Mouse (Mus musculus): ENCODE data around the gene Smarcc2.
A peak's percentile ranks its signal among the peaks of the same experiment; 100 is the strongest.
"Not testable (repeated sequence)": the region's sequence is repeated elsewhere in the genome, so short reads cannot be mapped to it uniquely, and the experiment has no call there.

Gene Smarcc2

DNA sequence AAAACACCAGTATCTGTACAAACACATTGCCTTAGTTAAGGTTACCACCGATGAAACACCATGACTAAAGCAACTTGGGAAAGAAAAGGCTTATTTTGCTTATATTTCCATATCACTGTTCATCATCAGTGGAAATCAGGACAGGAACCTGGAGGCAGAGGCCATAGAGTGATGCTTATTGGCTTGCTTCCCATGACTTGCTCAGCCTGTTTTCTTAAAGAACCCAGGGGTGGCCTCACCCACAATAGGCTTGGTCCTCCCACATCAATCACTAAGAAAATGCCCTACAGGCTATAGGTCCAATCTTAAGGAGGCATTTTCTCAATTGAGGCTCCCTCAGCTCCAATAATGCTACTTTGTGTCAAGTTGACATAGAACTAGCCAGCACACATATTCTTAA is 16.3 kb upstream of the Smarcc2 start:
- no peak for DNase-seq (ENCODE audit: low spot score)

DNA sequence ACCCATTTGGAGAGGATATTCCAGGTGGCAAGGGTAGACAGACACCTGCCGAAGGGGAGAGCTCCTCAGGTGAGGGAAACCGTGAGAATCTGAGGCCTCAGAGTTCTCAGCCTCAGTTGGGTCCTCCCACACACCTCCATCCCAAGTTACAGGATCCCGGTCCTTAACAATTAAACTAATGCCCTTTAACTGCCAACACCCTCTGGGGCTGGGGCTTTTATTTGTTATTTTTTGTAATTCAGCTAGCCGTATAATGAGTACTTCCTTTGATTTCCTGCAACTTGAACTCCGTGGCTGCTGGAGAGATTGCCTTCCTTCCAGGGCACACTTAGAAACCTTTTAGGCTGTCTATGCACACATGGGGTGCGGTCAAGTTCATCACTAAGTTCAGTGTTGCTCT is 14.7 kb upstream of the Smarcc2 start:
- DNase-seq (ENCODE audit: low spot score), result no peak

DNA sequence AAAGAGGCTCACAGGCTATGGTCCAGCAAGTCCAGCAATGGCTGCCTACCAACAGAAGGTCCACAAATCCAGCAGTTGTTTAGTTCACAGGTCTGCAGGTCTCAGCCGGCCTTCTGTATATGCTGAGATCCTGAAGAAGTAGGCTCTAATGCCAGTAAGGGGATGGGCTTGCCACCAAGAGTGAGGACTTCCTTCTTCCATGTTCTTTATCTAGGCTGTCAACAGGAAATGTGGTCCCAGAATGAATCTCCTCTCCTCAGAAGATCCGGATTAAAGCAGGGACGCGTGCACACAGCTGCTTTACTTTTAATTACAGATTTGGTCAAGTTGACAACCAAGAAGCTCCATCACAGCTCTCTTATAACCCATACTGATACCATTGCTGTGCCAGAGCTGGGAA is 13.6 kb upstream of the Smarcc2 start:
- no peak for DNase-seq (ENCODE audit: low spot score)

DNA sequence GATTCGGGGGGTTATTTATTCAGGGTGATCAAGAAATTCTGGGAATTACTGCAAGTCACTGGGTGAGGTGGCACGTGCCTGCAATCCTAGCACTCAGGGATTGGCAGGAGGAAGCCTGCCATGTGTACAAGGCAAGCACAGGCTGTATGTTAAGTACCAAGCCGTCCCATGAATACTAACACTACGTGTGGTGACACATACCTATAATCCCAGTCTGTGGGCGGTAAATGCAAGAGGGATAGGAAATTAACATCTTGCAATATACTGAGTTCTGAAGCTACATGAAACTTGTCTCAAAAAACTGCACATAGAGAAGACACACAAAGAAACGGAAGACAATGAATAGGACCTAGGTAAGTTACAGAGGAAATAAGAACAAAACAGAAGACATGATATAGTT is 8.0 kb upstream of the Smarcc2 start:
- no peak for DNase-seq (ENCODE audit: low spot score)

DNA sequence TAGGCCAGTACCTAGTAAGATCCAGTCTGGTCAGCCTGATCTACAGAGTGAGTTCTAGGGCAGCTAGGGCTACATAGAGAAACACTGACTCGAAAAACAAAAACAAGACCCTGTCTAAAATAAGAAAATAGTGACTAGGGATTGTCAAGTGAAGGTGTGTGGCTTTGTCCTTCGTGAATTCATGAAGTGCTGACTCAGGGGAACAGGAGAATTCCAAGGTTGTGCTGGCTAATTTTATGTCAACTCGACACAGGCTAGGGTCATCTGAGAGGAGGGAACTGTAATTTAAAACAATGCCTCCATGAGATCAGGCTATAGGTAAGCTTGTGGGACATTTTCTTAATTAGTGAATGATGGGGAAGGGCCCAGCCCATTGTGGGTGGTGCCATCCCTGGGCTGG is 4.6 kb upstream of the Smarcc2 start:
- DNase-seq (ENCODE audit: low spot score), result no peak

DNA sequence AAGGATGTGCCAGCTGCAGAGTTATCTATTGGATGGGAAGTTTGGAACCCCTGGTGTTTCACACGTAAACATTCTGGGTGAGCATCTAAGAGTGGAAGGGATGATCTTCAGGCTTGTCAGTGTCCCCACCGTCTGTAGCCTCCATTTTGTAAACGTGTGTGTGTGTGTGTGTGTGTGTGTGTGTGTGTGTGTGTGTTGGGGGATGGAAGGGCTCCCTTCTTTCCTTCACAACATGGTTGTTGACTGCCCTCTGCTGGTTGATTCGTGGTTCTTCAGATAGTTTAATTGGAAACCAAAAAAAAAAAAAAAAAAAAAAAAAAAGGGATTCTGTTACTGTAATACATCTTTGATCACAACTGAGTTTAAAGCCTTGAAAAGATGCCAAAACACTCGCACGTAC is 3.8 kb upstream of the Smarcc2 start:
- DNase-seq (ENCODE audit: low spot score), result peak; percentile 65

DNA sequence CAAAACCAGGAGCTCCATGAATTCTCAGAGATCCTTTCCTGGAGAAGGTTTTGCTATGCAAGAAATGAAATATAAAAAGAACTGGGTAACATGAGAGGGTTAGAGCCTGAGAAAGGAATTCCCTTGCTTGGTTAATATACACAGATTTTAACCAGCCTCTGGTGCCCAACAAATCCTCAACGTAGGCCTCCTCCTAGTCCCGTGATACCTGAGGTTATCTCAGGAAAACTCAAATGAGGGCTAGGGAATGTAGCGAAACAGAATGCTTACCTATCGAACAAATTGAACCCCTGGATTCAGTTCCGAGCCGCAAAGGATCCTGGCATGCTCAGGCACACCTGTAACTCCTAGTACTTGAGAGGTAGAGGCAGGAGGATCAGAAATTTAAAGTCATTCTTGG is 1.4 kb upstream of the Smarcc2 start:
- DNase-seq (ENCODE audit: low spot score), result no peak

DNA sequence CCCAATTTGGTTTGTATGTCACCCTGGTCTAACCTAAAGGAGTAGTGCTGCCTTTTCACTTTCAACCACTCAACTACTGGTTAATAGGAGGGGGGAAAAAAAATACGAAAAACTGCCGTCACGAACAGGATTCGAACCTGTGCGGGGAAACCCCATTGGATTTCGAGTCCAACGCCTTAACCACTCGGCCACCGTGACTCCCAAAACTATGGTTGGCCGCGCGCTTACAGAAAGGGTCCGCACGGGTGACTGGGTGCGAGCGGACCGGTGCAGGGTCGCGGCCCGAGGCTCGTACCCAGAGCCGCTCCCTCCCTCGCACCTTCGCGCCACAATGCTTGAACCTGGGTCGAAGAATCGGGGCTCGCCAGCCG is 715 bp upstream of the Smarcc2 start:
- peak; percentile 93 for DNase-seq (ENCODE audit: low spot score)

DNA sequence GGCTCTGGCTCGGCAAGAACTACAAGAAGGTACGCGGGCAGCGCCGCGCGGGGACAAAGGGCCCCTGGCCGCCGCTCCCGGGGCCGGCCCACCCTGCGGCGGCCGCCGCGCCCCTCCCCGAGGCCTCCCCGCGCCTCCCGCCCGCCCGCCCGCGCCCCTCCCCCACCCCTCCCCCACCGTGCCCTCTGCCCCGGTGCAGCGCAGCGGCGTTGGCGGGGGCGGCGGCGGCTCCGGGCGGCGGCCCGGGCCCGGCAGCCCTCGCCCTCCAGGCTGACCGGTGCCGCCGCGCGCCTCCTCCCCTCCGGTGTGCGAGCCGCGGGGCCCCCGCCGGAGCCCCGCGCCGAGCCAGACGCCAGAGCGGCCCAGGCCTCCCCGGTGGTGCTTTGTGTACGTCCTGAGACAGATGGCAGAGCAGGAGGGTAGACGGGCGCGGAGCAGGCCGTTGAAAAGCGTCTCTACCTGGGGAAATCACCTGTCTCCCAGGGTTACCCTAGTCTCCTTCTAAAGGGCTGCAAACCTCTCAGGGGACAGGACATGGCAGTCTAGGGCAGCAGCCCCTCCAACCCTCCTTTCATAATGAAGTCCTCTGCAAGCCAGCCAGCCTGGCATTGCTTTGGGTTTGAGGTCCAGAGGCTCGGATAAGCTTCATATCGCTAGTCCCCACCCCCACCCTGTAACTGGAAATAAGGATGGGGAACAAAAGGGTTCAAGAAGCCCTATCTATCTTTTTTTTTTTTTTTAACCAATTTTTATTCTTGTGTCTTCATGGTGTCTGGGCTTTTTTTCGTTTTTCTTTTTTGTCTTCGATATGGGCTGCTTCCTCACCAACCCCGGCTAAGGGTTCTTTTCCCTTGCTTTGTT is 591 bp downstream of the Smarcc2 start:
- DNase-seq (ENCODE audit: low spot score), result peak; percentile 64

DNA sequence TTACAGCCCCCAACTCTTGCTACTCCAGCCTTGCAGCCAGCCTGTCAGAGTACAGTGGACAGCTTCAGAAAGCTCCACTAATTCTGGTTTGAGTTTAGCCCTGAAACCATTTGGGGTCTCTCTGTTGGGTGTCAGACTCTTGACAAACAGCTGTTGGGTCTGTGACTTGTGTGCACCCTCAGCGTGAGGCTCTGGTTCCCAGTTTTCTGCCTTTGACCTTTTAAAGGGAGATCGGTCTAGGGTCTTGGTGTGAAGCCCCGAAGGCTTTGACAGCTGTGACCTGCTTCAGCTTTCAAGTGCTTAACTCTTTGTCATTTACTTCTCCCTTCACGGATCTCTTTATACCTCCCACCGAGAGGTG is 1.2 kb downstream of the Smarcc2 start:
- DNase-seq (ENCODE audit: low spot score), result no peak

DNA sequence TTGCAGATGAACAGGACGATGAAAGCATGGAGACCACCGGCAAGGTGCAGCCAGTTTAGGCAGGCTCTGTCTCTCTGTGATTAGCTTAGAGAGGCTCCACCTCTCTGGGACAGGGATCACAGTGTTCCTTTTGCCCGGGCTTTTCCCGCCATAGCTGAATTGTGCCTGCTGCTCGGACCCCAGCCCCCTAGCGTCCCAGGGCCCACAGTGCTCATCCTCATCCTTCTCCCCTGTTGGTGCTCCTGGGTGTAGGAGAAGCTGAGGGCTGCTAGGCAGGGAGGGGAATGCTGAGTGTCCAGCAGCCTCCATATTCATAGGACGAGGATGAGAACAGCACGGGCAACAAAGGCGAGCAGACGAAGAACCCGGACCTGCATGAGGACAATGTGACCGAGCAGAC is 15.3 kb downstream of the Smarcc2 start:
- no peak for DNase-seq (ENCODE audit: low spot score)

DNA sequence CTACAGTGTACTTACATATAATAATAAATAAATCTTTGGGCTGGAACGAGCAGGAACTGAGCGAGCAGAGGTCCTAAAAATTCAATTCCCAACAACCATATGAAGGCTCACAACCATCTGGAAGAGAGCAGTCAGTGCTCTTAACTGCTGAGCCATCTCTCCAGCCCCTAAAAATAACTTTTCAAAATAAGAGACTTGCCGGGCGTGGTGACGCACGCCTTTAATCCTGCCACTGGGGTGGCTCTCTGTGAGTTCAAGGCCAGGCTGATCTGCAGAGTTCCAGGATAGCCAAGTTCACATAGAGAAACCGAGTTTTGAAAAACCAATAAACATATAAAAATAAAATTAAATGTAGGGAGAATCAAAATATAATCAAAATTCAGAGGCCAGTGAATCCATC is 27.3 kb downstream of the Smarcc2 start:
- no peak for DNase-seq (ENCODE audit: low spot score)

DNA sequence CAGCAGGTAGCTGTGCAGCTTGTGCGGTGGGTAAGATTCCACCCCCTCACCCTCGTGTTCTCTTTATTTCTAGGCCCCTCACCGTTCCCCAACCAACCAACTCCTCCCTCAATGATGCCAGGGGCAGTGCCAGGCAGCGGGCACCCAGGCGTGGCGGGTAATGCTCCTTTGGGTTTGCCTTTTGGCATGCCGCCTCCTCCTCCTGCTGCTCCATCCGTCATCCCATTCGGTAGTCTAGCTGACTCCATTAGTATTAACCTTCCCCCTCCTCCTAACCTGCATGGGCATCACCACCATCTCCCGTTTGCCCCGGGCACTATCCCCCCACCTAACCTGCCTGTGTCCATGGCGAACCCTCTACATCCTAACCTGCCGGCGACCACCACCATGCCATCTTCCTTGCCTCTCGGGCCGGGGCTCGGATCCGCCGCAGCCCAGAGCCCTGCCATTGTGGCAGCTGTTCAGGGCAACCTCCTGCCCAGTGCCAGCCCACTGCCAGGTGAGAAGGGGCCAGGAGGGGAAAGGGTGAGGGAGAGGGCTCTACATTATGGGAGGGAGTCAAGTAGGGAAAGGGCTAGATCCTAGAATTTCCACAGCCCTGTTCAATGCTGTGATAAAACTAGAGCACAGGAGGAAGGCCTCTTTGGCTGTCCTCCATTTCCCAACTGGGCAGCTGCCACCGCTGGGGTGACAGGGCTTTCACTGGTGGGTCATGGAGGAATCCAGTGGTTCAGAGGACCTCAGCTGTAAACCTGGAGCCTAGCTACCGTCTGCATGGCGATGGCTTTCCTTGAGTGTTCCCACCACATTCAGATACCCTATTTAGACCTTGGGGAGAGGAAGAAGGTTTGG is 29.0 kb downstream of the Smarcc2 start:
- no peak for DNase-seq (ENCODE audit: low spot score)

DNA sequence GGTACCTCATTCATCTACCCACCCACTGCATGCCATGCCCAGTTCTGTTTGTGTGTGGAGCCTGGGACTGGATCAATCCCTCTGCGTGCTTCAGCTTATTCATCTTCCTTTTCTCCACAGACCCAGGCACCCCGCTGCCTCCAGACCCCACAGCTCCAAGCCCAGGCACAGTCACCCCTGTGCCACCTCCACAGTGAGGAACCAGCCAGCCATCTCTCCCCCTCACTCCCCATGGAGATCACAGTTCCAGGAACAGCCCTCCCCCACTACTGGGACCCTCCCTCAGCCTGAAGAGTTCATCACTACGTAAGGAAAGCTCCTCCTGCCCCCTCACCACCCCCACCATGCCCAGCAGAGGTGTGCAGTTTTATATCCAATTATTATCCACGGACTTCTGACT is 29.7 kb downstream of the Smarcc2 start:
- no peak for DNase-seq (ENCODE audit: low spot score)

DNA sequence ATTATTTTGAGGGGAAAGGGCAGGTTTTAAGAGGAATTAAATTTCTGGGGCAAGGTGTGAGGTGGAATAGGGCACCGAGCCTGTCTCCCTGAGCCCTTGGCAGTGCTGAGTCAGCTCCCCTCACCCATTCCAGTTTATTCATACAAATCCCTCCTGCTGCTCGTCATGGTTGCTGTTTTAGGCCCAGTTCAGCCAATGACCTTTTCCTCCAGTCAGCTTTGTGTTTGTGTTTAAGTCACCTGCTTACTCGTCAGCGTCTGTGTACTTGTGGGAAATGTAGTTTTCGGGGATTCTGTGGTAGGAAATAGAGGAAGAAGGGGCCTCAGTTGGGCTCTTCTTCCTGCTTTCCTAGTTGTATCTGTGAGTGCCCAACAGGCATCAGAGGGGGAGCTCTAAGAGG is 30.3 kb downstream of the Smarcc2 start:
- DNase-seq (ENCODE audit: low spot score), result peak; percentile 31

DNA sequence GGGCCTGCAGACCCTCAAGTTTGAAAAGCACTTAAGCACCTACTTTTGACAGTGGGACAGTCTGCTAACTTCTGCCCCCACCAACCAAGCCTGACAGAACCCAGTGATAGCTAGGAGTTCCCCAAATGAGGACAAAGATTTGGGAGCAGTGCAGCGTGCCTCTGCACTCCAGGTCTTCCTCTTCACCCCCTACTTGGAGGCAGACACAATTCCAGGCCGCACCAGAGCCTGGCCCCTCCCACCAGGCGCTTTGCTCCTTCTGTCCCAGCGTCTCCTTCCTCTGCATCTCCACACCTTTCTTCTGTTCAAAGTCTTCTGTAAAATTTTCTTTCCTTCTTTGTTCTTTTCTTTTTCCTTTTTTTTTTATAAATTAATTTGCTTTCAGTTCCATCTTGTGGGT is 30.7 kb downstream of the Smarcc2 start:
- no peak for DNase-seq (ENCODE audit: low spot score)

DNA sequence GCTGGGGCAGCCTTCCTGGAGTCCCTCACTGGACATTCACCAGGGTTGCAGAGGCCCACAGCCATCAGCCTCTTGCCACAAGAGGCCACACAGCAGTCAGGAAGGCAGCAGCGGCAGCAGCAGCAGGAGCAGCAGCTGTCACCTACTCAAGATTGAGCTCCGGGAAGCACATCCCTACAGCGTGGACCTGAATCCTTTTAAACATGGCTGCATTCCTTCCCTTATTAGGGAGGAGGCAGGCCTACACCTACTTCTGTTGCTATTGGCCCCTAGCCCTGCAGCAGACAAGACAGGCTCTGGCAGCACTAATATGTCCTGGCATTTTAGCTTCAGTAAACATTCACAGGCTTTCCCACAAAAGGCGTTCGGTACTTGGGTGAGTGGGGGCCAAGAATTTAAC is 31.2 kb downstream of the Smarcc2 start:
- DNase-seq (ENCODE audit: low spot score), result peak; percentile 51

DNA sequence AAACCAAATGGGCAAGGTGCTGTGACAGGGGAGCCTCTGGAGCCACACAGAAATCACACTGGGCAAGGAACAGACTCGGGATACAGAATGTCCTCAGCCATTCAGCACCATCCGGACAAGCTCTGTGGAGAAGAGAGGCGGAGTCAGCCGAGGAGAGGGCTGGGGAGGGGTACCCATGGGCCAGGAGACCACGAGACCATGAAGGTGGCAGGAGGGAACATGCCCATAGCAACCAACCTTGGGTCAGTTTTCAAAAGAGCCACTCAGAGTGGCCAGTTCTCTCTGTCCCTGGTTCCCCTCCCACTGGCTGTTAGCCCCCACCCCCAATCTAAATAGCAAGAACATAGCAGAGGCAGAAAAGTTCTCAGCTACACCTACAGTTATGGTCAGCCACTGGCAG is 31.9 kb downstream of the Smarcc2 start:
- no peak for DNase-seq (ENCODE audit: low spot score)

DNA sequence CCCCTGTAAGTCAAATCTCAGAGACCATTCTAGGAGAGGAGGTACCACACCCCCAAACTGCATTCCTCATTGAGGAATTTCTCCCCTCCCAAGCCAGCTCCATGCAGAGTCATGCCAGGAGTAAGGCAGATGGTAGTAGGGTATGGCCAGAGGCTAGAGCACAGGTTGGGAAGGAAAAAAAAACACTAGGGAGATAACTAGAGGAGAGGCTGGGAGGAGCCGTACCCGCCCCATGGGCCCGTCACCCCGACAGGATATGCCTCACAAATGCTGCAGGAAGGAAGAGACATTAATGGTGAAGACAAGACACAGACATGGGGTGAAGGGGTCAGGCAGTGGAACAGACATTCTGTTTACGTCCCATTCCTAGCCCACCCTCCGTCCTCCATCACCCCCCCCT is 32.4 kb downstream of the Smarcc2 start:
- DNase-seq (ENCODE audit: low spot score), result peak; percentile 41

DNA sequence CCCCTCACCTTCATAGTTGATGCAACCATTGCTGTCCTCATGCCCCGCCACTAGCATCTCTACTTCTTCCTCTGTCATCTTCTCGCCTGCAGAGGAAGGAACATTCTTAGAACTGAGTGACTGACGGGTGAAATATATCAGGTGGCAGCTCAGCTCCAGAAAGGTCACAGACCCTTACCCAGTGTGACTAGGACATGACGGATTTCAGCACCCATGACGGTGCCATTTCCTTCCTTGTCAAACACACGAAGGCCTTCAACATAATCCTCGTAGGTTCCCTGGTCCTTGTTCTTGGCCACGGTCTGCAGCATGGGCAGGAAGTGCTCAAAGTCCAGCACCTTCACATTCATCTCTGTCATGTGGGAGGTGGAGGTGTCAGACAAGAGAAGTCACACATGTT is 33.0 kb downstream of the Smarcc2 start:
- DNase-seq (ENCODE audit: low spot score), result not testable (repeated sequence)

DNA sequence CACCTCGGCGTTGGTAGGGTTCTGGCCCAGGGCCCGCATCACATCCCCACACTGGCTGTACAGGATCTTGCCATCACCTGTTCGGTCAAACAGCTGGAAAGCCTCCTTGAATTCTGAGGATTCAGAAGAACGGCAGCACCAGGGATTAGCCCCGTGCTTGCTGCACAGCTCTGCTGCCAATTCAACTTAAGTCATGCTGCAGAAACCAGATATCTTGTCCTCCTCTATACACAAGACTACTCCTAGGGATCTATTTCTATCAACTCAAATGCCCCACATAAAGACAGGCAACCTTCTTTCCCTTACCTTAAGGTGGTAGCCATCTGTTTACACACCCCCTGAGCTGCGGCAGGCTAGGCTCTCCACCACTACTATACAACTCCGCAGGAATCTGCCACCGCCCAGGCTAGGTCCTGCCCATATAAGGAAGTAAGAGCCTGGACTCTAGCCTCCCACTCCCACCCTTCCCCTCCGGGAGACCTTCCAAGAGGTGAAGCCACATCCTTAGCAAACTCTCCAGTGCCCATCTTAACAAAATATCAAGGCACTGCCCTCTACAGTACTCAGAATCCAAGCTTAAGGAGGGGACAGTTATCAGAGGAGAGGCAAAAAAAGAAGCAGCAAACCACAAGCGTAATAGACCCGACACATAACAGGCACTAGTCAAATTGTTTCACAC is 33.7 kb downstream of the Smarcc2 start:
- peak; percentile 84 for DNase-seq (ENCODE audit: low spot score)

DNA sequence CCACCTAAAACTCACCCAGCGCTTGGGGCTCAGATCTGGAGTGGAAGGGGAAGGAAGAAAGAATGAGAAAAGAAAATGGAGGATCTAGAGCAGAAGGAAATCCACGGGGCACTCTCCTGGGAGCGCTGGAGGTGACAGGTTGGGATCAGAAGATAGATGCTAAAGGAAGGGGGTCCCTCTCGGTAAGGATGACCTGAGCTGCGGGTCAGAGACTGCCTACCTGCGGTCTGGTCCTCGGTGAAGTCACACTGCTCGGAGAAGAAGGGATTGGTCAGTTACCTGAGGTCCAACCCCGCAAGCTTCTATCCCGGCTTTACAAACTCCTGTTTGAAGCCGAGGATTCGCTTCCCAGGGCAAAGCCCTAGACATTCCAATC is 34.3 kb downstream of the Smarcc2 start:
- DNase-seq (ENCODE audit: low spot score), result no peak
